Mouse (Mus musculus): ENCODE measurements at regions not wholly inside any gene's neighbourhood (a gene's known extent, or its start where the extent isn't known, plus 50 kb on each side); places are given as distances from the start of the nearest gene placed in this dataset.

- TF ChIP-seq CTCF (conservative IDR thresholded peaks at IDR 0.05 in 1 of 2, IDR thresholded peaks at IDR 0.05 in 1 of 2; ENCODE audit: low read depth in 2 of 2, low read length in 2 of 2) (no peak), SMC3 (IDR thresholded peaks at IDR 0.05; ENCODE audit: low read depth, low read length) (no peak), EP300 (IDR thresholded peaks at IDR 0.05; ENCODE audit: low read length) (no peak), USF1 (IDR thresholded peaks at IDR 0.05; ENCODE audit: low read depth, low read length) (no peak), MXI1 (IDR thresholded peaks at IDR 0.05; ENCODE audit: low read depth, low read length) (no peak), POLR2AphosphoS2 (IDR thresholded peaks at IDR 0.05; ENCODE audit: low read depth, low read length) (no peak), POLR2A (IDR thresholded peaks at IDR 0.05; ENCODE audit: low read depth, low read length) (no peak), CHD2 (IDR thresholded peaks at IDR 0.05; ENCODE audit: low read length) (no peak), IRF4 (IDR thresholded peaks at IDR 0.05; ENCODE audit: low read depth, low read length) (no peak), MAZ (IDR thresholded peaks at IDR 0.05; ENCODE audit: low read depth, low read length) (no peak), MAX (IDR thresholded peaks at IDR 0.05; ENCODE audit: low read length) (no peak), RCOR1 (conservative IDR thresholded peaks at IDR 0.05; ENCODE audit: low read depth, low read length) (no peak), ELF1 (IDR thresholded peaks at IDR 0.05; ENCODE audit: low read depth, low read length) (no peak)
Measured at GRCm38 (mm10) chr15:56844574-56844973, 632.9 kb downstream of the Slc22a22 start.
